Mouse (Mus musculus) left cerebral cortex, adult 18-20 months (tissue): ENCODE measurements around the gene Blnk. TPM values are rescaled to one million over a fixed set of nuclear protein-coding genes. Genes with fewer than 3 reads are reported as not detected.

ENCODE experiments used
- DNase-seq, 2 experiments: peaks; one replicate each; pipeline ENCODE4 v3.0.0; 2021 to 2022; ENCODE audit warnings: low spot score in 2 of 2, mixed read lengths in 1 of 2
- microRNA-seq, 2 experiments: library from miRNA; unstranded; fragments of <30 nt; microRNA quantifications; one replicate each; pipeline ENCODE4 v1.2.0; 2021
- total RNA-seq, 2 experiments: library from RNA; stranded (reverse); gene quantifications; 2 replicates each; pipeline ENCODE4 v1.2.3; 2021

The Blnk gene
- total RNA-seq, 2 experiments from 2014 or later, result 7.0 to 10.5 TPM

- DNase-seq, result no peak
Observed at GRCm38 (mm10) chr19:40970301-40970700, 24.0 kb downstream of the Blnk start.

GRCm38 (mm10) chr19:40964936-40965850, 29.1 kb downstream of the Blnk start:
- DNase-seq, result no peak

GRCm38 (mm10) chr19:40964367-40964891, 29.9 kb downstream of the Blnk start:
- no peak for DNase-seq

- peak; percentile 25 to 56 for DNase-seq
Observed at GRCm38 (mm10) chr19:40962988-40963387, 31.3 kb downstream of the Blnk start.

- DNase-seq, result no peak
Observed at GRCm38 (mm10) chr19:40958981-40959380, 35.4 kb downstream of the Blnk start.

- DNase-seq, result peak in 1 of 2 experiments; percentile 39
Observed at GRCm38 (mm10) chr19:40946937-40947577, 47.3 kb downstream of the Blnk start.

GRCm38 (mm10) chr19:40943552-40943951, 50.8 kb downstream of the Blnk start:
- no peak for DNase-seq

GRCm38 (mm10) chr19:40936038-40936437, 58.3 kb downstream of the Blnk start:
- DNase-seq, result no peak

- no peak for DNase-seq
Observed at GRCm38 (mm10) chr19:40935376-40935775, 59.0 kb downstream of the Blnk start.

- no peak for DNase-seq
Observed at GRCm38 (mm10) chr19:40931581-40932369, 62.6 kb downstream of the Blnk start.

- no peak for DNase-seq
Observed at GRCm38 (mm10) chr19:40895393-40895703, 99.0 kb downstream of the Blnk start.

- DNase-seq, result peak; percentile 78 to 85
Observed at GRCm38 (mm10) chr19:40894519-40895392, 99.6 kb downstream of the Blnk start, which contains the start of gene Zfp518a. TSS of gene Zfp518a (plus strand) at chr19:40894705.

GRCm38 (mm10) chr19:40894071-40894506, 100.2 kb downstream of the Blnk start:
- DNase-seq, result no peak

- DNase-seq, result no peak
Observed at GRCm38 (mm10) chr19:40888887-40889286, 105.4 kb downstream of the Blnk start.

GRCm38 (mm10) chr19:40881700-40882099, 112.6 kb downstream of the Blnk start:
- no peak for DNase-seq

Small RNAs within 50 kb of the gene (microRNA-seq; reads per million reads assigned to microRNA genes)
- gene Mir8092, result 0.21 to 0.99 reads per million in 2 experiments

Other genes with a start within 250 kb of the Blnk start
- gene Cc2d2b, start 245.8 kb downstream of the Blnk start, total RNA-seq, result 1 to 10 TPM in 1 of 2 experiments, not detected in 1; 1.1 TPM
- 1 to 10 TPM; 7.0 to 8.1 TPM for gene Ccnj, start 163.3 kb downstream of the Blnk start, total RNA-seq
- gene Zfp518a, start 99.8 kb downstream of the Blnk start, total RNA-seq, result 1 to 10 TPM; 6.7 to 7.2 TPM
- not detected for gene Dntt, start 34.7 kb upstream of the Blnk start, total RNA-seq
- 1 to 10 TPM; 3.8 to 6.9 TPM for gene Opalin, start 82.6 kb upstream of the Blnk start, total RNA-seq
- gene Tll2, start 212.3 kb upstream of the Blnk start, total RNA-seq, result under 1 TPM; 0.28 to 0.77 TPM